Mouse (Mus musculus): ENCODE results near the gene Agfg2. TPM values are rescaled to one million over a fixed set of nuclear protein-coding genes. Genes with fewer than 3 reads are reported as not detected.
"Not testable (repeated sequence)": the region's sequence is repeated elsewhere in the genome, so short reads cannot be mapped to it uniquely, and the experiment has no call there.

The Agfg2 gene
- total RNA-seq, 2 experiments from 2014 or later, result 5.9 to 7.5 TPM

DNA sequence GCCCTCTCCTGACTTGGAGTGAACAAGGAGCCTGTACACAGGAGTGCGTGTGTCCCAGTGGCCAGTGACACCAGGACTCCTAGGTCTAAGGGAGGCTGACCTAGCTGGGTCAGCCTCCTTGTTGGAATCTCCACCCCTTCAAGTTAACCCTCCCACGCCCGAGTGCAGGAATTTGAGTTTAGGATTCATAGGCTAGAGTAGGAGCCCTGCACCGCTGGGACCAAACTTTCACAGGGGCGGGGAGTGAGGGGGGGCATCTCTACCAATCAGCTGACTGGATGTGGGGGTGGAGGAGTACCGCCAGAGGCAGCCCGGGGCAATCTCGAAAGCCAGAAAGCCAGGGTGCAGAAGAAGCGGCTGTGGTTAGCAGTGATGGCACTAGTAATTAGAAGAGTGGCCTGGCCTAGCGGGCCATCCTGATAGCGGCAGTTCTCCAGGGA lies 38.9 kb downstream of the Agfg2 start, which contains the start of gene Irs3:
Gene Irs3, minus strand, starts transcription at position 63 of the 440 bp plus-strand sequence.
- DNase-seq (ENCODE audit: low spot score), result peak; percentile 45

DNA sequence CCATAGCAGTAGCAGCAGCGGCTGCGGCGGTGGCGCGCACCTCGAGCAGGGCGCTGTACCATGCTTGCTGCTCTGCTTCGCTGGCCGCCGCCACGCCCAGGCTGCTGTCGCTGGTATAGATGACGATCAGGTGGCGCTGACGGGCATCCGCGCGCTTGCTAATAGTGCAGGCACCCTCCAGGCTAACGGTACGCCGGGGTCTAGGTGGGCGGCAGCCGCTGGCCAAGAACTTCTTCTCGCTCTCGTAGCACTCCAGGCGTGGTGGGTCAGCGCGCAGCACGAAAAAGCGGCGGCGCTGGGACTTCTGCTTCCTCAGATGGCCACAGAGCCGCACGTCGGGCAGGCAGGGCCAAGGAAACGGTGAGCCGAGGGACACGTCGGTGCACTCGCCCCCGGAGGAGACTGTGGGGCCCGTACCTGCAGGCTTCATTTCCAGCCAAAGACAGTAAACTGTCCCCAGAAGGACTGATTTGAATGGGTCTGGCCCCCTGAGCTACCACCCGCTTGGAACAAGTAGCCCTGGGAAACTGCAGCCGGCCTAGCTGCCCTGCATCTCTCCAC lies 39.4 kb downstream of the Agfg2 start:
- no peak for DNase-seq (ENCODE audit: low spot score)

DNA sequence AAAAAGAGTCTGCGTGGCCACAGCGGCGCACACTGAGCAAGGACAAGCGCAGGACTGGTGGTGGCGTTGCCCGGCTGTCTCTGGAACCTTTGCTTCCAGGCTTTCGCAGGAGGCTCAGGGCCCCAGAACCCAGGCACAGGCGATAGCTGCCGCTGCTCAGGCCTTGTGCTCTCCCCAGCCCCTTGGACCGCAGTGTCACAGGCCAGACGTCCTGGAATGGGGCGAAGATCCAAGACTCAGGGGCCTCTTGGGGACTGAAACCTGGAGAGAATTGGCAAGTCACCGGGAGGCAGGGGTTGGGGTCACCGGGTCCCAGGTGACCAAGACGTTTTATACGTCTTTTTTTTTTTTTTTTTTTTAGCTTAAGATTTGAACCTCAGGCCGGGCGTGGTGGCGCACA lies 40.0 kb downstream of the Agfg2 start:
- no peak for DNase-seq (ENCODE audit: low spot score)

DNA sequence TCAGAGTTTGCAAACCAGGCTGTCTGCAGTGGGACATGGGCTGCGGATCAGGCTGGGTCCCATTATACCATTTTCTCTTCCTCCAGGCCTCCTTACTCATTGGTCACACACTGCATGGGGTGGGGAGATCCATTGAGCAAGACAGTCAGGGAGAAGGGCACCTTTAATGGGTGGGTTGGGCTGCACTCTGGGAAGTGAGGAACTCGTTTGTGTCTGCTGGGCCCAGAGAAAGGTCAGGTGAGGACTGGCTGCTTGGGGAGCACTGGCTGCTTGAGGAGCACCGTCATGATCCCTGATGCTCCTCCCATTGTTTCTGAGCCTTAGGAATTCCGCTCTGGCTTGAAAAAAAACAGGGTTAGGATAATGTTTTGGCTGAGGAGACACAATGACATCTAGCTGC lies 41.6 kb downstream of the Agfg2 start:
- no peak for DNase-seq (ENCODE audit: low spot score)

DNA sequence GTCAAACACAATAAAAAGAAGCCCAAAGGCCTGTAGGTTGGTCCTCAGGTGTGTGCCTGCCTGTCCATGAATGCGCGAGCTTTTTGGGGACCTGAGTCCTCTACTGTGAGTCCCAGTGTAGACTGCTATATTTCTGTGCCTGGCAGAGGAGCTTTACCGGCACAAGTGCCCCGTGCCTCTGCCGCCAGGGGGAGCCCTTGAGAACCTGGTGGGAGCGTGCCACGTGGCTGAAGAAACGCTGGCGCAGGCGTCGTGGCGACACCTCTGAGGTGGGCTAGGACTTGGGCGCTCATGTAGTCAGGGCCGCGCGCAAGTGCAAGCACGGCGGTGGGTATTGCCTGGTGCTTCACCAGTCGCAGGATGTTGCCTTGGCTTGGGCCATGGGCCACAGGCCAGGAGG lies 43.5 kb downstream of the Agfg2 start, which contains the start of gene Sap25:
Gene Sap25, plus strand, starts transcription at position 281 of the 400 bp plus-strand sequence.
- no peak for DNase-seq (ENCODE audit: low spot score)

DNA sequence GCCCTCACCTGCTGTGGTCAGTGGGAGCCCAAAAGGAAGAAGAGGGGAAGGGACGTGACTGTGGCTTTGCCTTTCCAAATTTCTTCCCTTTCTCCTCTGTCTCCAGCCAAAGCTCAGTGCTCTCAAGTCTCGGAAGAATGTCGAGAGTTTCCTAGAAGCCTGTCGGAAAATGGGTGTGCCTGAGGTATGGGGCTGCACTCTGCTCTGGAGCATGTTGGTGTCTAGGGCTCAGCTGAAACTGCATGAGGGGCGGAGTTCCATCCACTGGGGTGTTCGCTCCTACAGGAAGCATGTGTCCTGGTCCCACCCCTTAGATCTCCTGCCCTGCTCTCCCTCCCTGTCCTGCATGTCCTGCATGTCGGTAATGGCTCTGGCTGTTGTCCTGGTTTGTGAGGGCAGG lies 45.1 kb downstream of the Agfg2 start:
- no peak for DNase-seq (ENCODE audit: low spot score)

DNA sequence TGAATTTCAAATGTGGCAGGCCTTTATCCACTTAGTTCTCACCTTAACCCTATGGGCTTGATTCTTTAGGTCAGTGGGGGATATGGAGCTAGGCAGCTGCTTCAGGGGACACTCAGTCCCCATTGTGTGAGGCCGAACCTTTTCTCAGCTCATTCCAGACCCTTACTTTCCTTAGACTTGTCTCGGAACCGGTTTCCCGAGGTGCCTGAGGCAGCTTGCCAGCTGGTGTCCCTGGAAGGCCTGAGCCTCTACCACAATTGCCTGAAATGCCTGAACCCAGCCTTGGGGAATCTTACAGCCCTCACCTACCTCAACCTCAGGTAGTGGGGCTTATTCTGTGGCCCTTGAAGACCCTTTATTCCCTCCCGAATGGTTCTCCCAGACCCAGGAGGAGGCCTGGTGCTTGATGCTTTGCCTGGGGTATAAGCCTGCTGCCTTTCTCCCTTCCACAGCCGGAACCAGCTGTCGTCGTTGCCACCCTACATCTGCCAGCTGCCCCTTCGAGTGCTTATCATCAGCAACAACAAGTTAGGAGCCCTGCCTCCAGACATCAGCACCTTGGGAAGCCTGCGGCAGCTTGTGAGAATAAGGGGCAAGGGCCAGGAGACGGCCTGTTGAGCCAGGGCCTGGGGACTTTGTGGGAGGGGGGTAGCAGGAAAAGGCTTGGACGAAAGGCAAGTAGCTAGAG lies 51.0 kb downstream of the Agfg2 start:
- no peak for DNase-seq (ENCODE audit: low spot score)

DNA sequence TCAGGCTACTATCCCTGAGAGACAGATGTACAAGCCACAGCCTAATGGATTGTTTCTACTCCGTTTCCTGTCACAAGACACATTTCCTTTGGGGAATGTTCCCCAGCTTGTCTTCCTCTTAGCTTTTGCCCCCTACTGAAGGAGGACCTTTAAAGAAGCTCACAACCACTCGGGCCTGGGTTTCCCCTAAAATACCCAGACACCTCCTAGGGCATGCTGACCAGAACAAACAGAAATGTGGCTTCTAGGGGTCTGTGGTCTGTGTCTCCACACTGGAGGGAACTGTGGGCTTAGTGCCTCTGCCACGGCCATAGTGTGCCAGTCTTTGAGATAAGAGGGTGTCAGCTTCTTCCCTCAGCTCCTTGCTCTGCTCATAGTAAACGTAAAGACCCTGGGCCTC lies 52.9 kb downstream of the Agfg2 start:
- no peak for DNase-seq (ENCODE audit: low spot score)

DNA sequence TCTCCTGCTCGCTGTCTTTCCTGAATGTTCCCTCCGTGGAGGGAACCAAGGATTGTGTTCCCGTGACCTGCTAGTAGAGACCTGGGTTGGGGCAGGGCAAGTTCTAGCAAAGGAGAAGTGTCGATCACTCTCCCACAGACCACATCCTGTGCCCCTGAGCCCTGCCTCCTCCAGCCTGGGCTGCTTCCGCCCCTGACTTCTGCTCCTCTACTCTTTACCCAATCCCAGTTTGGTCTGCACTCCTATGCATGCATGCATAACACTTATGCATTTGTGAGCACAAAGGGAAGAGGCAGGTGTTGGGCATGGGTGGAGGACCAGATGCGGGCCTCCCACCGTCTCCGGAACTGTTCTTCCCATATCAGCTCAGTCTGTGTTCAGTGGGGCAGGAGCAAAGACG lies 53.4 kb downstream of the Agfg2 start:
- DNase-seq (ENCODE audit: low spot score), result peak; percentile 27

DNA sequence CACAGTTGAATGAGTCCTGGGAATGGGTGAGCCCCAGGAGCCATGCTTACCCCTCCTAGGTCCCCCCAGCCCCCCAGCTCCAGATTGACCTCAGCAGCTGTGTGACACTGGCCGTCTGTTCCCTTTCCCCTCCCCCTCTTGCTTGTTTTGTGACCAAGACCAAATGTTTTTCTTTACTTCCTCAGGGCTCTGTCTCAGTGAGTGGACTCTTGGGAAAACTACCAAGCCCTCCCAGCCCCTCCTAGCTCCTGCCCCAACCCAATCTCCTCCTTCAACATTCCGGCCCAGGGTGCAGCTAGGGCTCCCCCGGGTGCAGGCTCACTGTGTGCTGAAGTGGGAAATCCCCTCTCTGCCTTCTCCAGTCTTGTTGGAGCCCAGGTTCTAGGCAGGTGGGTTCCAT lies 53.9 kb downstream of the Agfg2 start:
- DNase-seq (ENCODE audit: low spot score), result peak; percentile 36

DNA sequence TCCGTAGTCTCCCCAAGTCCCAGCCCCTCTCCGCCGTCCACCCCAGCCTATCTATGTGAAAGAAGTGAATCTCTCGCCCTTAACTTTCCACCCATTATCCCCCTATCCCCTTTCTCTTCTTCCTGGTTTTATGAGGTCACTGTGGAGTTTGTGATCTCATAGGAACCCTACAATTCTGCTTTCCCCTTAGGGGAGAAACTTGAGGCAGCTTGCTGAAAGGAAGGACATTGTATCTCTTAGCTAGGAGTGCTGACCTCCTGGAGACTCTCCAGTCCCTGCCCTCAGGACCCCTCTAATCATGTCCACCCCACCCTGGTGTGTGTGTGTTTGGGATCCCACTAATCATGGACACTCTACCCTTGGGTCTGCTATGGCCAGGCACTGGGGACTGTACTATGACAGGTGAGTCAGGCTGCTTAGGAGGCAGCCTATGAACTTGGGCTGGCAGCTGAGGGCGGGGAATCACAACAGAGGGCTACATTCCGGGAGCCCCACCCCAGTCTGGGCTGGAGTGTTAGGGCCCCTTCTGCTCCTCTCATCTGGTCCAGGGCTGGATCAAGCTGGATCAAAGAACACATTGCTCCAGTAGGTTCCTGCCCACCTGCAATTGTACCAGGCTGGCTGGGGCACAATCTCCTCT lies 54.5 kb downstream of the Agfg2 start:
- no peak for DNase-seq (ENCODE audit: low spot score)

DNA sequence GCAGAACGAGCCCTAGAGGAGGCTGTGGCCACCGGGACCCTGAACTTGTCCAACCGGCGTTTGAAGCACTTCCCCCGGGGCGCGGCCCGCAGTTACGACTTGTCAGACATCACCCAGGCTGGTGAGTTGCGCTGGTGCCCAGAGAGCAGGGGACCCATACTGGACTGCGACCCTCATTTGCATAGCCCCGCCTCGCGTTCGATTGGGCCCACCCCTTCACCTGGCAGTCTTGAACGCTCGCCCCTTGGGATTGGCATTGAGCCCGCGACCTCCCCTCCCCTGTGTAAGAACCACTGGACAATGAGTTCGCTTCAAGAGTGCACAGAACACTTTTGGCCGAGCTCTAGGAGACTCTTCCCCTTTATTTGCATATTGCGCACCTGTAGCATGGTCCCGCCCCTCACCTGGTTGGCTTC lies 55.2 kb downstream of the Agfg2 start:
- DNase-seq (ENCODE audit: low spot score), result peak; percentile 35

DNA sequence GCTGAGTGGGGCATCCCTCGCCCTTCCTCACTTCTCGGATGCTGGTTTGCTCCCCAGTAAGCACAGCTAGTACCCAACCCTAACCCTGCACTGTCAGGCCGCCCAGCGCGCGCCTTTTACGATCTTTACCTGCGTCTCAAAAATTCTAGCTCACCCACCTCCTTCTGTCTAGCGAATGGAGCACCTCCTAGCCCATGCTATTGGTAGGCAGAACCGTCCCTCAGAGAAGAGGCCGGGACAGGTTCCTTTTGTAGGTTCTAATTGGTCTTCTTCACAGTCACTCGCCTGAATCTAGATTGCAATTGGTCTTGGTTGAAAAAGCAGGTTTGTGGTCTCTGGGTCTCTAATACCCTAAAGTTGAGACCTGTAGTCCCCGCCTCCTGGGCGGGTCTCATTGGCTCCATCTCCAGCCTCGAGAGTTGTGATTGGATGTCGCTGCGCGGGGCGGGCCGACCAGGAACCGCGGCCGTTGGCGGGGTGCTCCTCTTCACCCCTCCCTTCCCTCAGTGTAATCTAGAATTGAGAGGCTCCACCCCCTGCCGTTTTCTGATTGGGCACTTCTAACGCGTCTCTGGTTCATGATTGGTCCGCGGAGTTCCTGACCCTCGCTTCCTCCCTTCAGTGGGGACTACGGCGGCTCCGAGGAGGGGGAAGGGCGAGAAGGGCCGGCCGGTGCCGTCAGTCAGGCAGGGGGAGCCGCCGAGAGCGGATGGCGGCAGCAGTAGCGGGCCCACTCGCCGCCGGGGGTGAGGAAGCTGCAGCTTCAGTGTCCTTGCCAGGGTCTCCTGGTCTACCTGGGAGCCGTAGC lies 55.8 kb downstream of the Agfg2 start, which contains the start of the genes Fbxo24, Lrch4 and Gm20605:
Gene Fbxo24, minus strand, starts transcription at position 505 of the 808 bp plus-strand sequence.
Gene Lrch4, plus strand, starts transcription at position 624 of the 808 bp plus-strand sequence.
Gene Gm20605, plus strand, starts transcription at position 678 of the 808 bp plus-strand sequence.
- peak; percentile 99 for DNase-seq (ENCODE audit: low spot score)

DNA sequence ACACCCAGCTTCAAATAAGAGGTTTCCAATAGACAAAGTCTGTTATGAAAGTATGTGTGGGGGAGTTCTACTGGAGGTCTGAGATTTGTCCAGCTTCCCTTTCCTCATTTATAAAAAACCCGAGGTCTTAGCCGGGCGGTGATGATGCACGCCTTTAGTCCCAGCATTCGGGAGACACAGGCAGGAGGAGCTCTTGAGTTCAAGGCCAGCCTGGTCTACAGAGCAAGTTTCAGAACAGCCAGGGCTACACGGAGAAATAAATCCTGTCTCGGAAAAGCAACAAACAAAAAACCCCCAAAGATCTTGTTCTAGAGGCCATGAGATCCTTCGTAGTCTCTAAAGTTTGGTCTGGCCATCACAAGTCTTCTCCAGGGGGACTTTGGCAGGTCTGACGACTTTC lies 56.5 kb downstream of the Agfg2 start:
- no peak for DNase-seq (ENCODE audit: low spot score)

DNA sequence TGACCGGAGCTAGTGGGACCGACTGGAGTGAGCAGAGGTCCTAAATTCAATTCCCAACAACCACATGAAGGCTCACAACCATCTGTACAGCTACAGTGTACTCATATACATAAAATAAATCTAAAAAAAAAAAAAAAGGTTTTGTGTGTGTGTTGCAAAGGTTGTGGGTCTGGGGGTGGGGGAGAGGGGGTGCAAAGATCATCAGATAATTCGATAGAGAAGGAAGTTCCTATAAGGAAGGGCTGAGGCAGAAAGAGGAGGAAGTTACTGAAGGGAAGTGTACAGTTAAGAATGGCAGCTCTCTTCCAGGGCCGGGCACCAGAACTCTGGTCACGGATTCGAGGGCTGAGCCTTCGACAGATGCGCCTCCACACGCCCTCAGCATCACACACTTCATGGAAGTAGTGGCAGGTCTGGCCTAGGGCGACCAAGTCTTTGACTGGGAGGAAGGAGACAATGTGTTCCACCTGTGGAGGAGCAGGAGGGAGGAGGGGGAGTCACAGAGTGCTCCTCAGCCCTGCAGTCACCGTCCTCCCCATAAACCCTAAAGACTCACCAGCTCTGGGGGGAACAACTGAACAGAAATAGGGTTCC lies 60.5 kb downstream of the Agfg2 start:
- DNase-seq (ENCODE audit: low spot score), result no peak

DNA sequence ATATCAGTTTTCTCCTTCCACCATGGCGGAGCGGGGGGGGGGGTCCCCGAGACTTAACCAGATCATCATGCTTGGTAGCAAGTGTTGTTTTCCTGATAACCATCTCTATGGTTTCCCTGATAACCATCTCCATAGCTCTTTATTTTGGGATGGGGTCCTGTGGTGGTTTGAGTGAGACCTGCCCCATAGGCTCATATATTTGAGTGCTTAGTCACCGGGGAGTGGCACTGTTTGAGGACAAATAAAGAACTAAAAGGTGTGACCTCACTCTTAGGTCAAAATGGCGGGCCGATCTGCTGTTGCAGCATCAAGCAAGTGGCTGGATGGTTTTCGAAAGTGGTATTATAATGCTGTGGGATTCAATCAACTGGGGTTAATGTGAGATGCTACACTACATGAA lies 69.2 kb downstream of the Agfg2 start:
- DNase-seq (ENCODE audit: low spot score), result no peak

DNA sequence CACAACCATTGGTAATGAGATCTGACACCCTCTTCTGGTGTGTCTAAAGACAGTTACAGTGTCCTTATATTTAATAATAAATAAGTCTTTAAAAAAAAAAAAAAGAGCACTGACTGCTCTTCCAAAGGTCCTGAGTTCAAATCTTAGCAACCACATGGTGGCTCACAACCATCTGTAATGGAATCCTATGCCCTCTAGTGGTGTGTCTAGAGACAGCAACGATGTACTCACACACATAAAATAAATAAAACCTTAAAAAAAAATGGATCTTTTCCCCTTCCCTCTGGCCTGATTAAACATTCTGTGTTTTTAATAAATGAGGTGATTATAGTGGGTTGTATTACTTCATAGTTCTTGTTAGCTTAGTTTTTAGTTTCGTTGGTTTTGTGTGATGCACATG lies 69.6 kb downstream of the Agfg2 start:
- not testable (repeated sequence) for DNase-seq (ENCODE audit: low spot score)

DNA sequence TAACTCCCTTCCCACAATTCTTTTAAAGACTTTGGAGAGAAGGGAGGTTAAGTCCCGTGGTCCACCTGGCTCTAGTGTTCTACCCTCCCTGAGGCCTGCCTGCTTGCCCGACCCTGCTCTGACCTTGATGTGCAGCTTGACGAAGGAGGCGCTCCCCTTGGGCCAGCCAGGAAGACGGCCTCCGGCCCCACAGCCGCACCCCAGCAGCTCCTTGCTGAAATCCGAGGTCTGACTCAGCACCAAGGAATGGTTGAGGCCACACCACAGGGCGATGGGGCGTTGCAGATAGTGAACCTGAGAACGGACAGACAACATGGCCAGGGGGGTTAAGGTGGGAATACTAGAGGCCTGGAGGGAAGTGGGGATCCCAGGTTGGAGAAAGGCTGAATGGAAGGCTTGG lies 71.0 kb downstream of the Agfg2 start, which contains the start of gene Pcolce:
Gene Pcolce, minus strand, starts transcription at position 235 of the 400 bp plus-strand sequence.
- peak; percentile 50 for DNase-seq (ENCODE audit: low spot score)

DNA sequence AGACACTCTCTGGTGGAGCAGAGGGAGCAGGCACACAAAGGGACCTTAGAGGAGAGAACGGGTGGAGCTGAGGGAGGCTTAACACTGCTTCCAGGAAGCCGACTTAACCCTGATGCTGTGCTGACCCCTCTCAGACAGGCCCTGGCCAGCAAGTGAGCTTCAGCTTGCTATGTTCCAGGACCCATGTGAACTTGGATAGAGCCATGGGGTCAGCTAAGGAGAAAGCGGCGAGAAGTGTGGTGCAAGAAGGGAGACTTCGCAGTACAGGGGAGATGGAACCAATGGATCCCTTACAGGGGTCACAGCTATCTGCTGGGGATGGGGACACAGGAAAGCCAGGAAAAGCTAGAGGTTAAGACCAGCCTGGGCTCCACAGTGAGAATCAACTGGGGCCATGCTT lies 71.5 kb downstream of the Agfg2 start:
- DNase-seq (ENCODE audit: low spot score), result peak; percentile 38

DNA sequence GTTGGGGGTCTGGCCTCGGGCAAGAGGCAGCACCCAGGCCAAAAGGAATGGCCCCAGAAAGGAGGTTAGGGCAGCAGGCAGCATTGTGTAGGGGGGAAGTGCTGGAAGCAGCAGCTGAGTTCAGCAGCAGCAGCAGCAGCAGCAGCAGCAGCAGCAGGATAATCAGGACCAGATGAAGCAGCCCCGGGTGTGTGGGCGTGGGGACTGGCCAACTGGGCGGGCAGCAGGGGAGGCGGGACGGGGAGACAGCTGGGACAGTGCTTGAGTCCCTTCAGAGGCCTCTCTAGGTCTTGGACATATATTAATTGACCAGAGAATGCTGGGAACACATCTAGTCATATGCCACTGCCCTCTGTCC lies 73.3 kb downstream of the Agfg2 start:
- peak; percentile 79 for DNase-seq (ENCODE audit: low spot score)

DNA sequence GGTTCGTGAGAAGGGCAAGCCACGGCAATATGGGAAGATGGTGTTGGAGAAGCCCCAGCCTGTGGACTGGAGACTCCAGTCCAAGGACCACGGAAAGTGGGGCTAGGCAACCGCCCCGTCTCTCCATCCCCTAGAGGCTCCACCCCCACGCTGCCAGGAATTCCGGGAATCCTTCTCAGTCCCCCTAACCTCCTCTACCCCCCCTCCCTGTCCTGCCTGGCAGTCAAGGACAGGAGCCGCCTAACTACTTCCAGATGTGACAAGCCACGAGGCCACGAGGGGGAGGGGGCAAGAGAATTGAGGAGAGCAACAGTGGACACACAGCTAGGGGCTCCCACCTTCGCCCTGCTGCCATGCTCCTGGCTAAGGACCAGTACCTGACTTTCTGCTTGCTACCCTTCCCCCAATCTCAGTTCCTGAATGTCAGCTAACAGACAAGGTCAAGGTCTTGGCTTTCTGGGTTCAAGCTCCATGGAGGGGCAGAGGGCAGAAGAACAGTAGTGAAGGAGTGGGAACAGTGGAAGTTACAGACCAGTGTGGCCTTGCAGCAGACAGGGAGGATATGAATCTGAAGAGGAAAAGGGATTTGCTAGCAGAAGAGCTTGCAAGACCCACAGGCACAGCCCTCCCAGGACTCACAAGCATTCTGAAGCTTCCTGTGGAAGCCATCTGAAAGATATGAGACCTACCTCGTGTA lies 73.8 kb downstream of the Agfg2 start:
- DNase-seq (ENCODE audit: low spot score), result peak; percentile 89
